Comparison of ENCODE assay signal across 28 mouse cellular contexts in genomic region chr12:117505163-117505562, GRCm38 (mm10).
"Had no signal": no experiment of that assay in that cellular context is flagged by ENCODE, and none has a peak within 500 bp of the region (broad histone marks: within the 10 kb centered on the region; RNA-seq: fewer than 3 reads in every experiment).

No protein-coding gene starts in this region.

- H3K4me3 ChIP-seq: embryonic facial prominence, embryonic 10.5 days; embryonic facial prominence, embryonic 12.5 days; embryonic facial prominence, embryonic 13.5 days; embryonic facial prominence, embryonic 15.5 days; erythroblast, embryonic 14.5 days; forebrain, embryonic 10.5 days; forebrain, embryonic 12.5 days; forebrain, embryonic 13.5 days; forebrain, embryonic 15.5 days; gastrocnemius, adult 2 months; heart, adult 2 months had no signal

- H3K36me3 ChIP-seq: embryonic facial prominence, embryonic 10.5 days; embryonic facial prominence, embryonic 12.5 days; embryonic facial prominence, embryonic 13.5 days; embryonic facial prominence, embryonic 15.5 days; forebrain, embryonic 10.5 days; forebrain, embryonic 12.5 days; forebrain, embryonic 15.5 days had no signal

- H3K4me1 ChIP-seq: embryonic facial prominence, embryonic 12.5 days; embryonic facial prominence, embryonic 15.5 days; forebrain, embryonic 12.5 days; forebrain, embryonic 13.5 days; forebrain, embryonic 15.5 days had no signal

- H3K9ac ChIP-seq: embryonic facial prominence, embryonic 12.5 days; embryonic facial prominence, embryonic 13.5 days; embryonic facial prominence, embryonic 15.5 days; forebrain, embryonic 12.5 days; forebrain, embryonic 13.5 days; forebrain, embryonic 15.5 days; forebrain, postnatal 0 days had no signal

- H3K27ac ChIP-seq: embryonic facial prominence, embryonic 10.5 days; embryonic facial prominence, embryonic 12.5 days; embryonic facial prominence, embryonic 13.5 days; embryonic facial prominence, embryonic 15.5 days; forebrain, embryonic 10.5 days; forebrain, embryonic 12.5 days; forebrain, embryonic 13.5 days; forebrain, embryonic 15.5 days; gastrocnemius, adult 2 months; heart, adult 2 months had no signal

- H3K4me2 ChIP-seq: embryonic facial prominence, embryonic 12.5 days; embryonic facial prominence, embryonic 13.5 days; embryonic facial prominence, embryonic 15.5 days; forebrain, embryonic 12.5 days; forebrain, embryonic 13.5 days; forebrain, embryonic 15.5 days had no signal

- H3K27me3 ChIP-seq: embryonic facial prominence, embryonic 12.5 days; embryonic facial prominence, embryonic 13.5 days; embryonic facial prominence, embryonic 15.5 days; forebrain, embryonic 12.5 days; forebrain, embryonic 13.5 days; forebrain, embryonic 15.5 days had no signal

- ATAC-seq: forebrain, embryonic 13.5 days; forebrain, embryonic 14.5 days; forebrain, embryonic 15.5 days; forebrain, embryonic 16.5 days; forebrain, postnatal 0 days had no signal

- DNase-seq: cerebellum, adult 2 months; cerebellum, adult 8-10 months; cerebellum, adult 9-10 months; cerebellum, adult 9-11 months; cerebellum, postnatal 10 days; cerebellum, postnatal 14 days; cerebellum, postnatal 25 days; cerebellum, postnatal 36 days; embryo, embryonic 11 days; forebrain, postnatal 0 days; gastrocnemius, adult 2 months; gastrocnemius, postnatal 10 days; gastrocnemius, postnatal 14 days; gastrocnemius, postnatal 25 days; gastrocnemius, postnatal 36 days; heart, adult 18-20 months; heart, adult 2 months had no signal

- H3K9me3 ChIP-seq: embryonic facial prominence, embryonic 10.5 days; embryonic facial prominence, embryonic 12.5 days; embryonic facial prominence, embryonic 13.5 days; embryonic facial prominence, embryonic 15.5 days; forebrain, embryonic 10.5 days; forebrain, embryonic 12.5 days; forebrain, embryonic 13.5 days; forebrain, embryonic 15.5 days had no signal
